Mouse (Mus musculus) erythroid progenitor cell, adult 5-6 weeks (primary cell): ENCODE data around the gene Fastkd3. TPM values are rescaled to one million over a fixed set of nuclear protein-coding genes. Genes with fewer than 3 reads are reported as not detected.

Source experiments
- ATAC-seq: replicated peaks from 2 replicates; pipeline ENCODE4 v1.8.0; 2016; ENCODE audit warnings: moderate number of reproducible peaks, mild to moderate bottlenecking, moderate TSS enrichment, inconsistent platforms; ENCODE audit not compliant: poor library complexity, low FRiP score, severe bottlenecking
- total RNA-seq, 2 experiments: library from RNA; stranded (forward) in 1 of 2; stranded (reverse) in 1 of 2; fragments of 150-400 nt in 1 of 2; fragments of 186-747, 209-891 nt in 1 of 2; gene quantifications; 2 replicates each; pipeline versions ENCODE4 v1.2.3 to v1.2.4; 2015 to 2017; ENCODE audit warnings: low replicate concordance in 2 of 2

The Fastkd3 gene
- total RNA-seq, 2 experiments from 2014 or later: 24.7 TPM; not detected in 1

DNA sequence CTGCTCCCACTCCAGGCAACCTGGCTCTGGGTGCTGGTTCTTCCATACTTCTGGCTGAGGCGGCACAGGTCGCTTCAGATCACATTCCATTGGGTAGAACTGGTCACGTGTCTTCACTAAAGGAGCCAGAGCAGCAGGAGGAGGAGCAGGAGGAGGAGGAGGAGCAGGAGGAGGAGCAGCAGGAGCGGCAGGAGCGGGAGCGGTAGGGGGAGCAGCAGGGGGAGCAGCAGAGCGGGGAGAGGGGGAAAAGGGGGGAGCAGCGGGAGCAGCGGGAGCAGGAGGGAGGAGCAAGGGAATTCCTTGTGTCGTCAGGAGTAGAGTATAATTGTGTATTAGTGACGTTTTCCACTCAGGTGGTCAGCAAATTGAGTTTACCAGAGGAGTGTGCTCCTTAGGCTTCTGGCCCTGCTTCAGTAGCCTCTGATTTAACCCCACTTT, 23.7 kb downstream of the Fastkd3 start:
- no peak for ATAC-seq

DNA sequence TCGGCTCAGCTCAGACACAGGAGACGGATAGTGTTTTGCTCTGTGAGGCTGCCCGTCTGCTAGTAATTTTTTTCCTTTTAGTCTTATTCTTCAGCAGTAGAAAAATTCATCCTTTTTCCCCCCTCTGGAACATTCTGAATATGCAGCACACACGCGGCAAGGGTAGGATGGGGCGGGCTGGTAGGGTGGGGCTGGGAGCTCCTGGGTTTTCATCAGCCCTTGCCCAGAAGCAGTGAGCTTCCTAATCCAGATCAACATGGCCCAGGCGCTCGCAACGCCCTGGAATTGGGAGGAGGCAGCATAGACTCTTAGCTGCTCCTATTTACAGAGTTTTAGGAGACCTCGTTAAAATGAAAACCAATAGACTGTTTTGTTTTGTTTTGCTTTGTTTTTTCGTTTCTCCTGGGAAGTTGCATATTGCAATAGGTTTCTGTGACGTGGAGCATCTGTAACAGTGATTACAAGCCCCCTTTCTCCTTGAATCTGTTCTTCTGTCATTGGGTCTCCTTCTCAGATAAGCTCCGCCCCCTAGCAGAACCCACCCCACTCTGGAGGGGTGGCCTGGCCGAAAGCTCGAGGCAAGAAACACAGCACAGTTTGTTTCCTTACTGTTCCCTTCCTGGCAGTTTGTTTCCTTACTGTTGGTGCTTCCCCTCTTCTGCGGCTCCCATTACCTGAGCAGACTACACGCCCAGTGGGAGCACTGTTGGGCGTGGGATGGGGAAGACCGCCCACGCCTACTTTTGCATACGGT, 25.8 kb downstream of the Fastkd3 start:
- no peak for ATAC-seq

DNA sequence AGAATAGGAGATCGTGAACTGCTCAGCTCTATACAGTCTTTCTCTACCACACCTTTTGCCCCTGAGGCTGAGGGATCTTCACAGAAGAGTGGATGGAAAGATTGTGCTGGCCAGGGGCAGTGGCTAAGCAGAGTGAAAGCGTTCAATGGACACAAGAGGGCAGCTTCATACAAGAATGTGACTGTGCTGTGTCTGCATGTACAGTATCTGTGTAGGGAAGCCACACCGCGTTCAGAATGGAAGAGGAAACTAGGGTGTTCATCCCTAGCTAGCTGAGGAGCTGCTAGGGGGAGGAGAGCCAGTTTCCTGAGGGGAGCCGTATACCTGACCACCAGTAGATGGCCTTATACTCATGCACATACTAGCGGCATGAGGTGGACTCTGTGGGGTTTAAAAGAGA, 40.8 kb downstream of the Fastkd3 start:
- no peak for ATAC-seq

DNA sequence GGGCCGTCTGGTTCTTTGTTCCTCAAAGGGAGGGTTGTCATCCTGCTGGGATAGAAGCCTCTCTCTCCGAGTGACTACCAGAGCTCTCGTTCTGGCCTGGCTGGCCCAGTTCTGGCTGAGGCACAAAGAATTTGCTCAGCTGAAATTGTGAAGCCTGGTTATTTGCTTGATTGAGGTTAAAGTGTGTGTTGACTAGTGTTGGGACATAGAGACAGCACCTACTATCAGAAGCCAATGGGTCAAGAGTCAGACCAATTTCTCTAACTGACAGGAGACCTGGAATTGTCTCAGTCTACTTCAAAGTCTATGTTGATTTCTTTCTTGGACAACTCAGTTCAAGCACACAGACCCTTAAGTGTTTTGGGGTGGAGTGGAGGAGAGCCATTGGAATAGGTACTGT, 45.0 kb downstream of the Fastkd3 start:
- ATAC-seq: no peak

Other genes starting within 250 kb of the Fastkd3 start
- gene Mtrr, start 85 bp upstream of the Fastkd3 start, total RNA-seq (2015; ENCODE audit: low replicate concordance): 2.9 and 7.9 TPM in 2 replicates
- gene Mtrr, start 85 bp upstream of the Fastkd3 start, total RNA-seq (2017; ENCODE audit: low replicate concordance): 8.2 and 8.6 TPM in 2 replicates
- not detected in 2 replicates for gene 1700001L19Rik, start 15.2 kb downstream of the Fastkd3 start, total RNA-seq (2015; ENCODE audit: low replicate concordance)
- not detected in 2 replicates for gene 1700001L19Rik, start 15.2 kb downstream of the Fastkd3 start, total RNA-seq (2017; ENCODE audit: low replicate concordance)